Mouse (Mus musculus): Measurements from ENCODE around the gene Mrps15. TPM values are rescaled to one million over a fixed set of nuclear protein-coding genes. Genes with fewer than 3 reads are reported as not detected.

Gene Mrps15
- polyA plus RNA-seq, 1 experiment from 2014 or later, result 166 TPM

GRCm38 (mm10) chr4:126051617-126052016, 4.9 kb downstream of the Mrps15 start:
- no peaks in the 10 kb centered on the region for H3K9me3 ChIP-seq
- ATAC-seq, result no peak
- peaks cover 17% of the 10 kb centered on the region for H3K36me3 ChIP-seq
- WGBS, result 86% methylated on average over 7 of the region's 7 CpGs
- no peak overlapping the region for H3K9ac ChIP-seq
- H3K27me3 ChIP-seq (replicated peaks), result no peaks in the 10 kb centered on the region
- H3K4me1 ChIP-seq (replicated peaks), result 0 out of 2 replicates have a peak, but pooled peaks cover 3% of the 10 kb centered on the region
- no peak overlapping the region for H3K27ac ChIP-seq
- H3K4me2 ChIP-seq (replicated peaks), result no peak overlapping the region
- no peak overlapping the region for H3K4me3 ChIP-seq (replicated peaks)

- Histone ChIP-seq H3K4me1 (replicated peaks) (0 out of 2 replicates have a peak, but pooled peaks cover 8% of the 10 kb centered on the region), H3K9ac (peak overlapping the region; percentile 51), H3K4me3 (replicated peaks) (peak overlapping the region; percentile 65), H3K4me2 (replicated peaks) (peak overlapping the region; percentile 84), H3K36me3 (peaks cover 12% of the 10 kb centered on the region), H3K27me3 (replicated peaks) (no peaks in the 10 kb centered on the region), H3K9me3 (no peaks in the 10 kb centered on the region), H3K27ac (peak overlapping the region; percentile 37; the same call in 1 of the 2 replicates)
- 12% methylated on average over 19 of the region's 19 CpGs for WGBS
- peak; percentile 50; the same call in 1 of the 2 replicates for ATAC-seq
Observed at GRCm38 (mm10) chr4:126057207-126058133, 10.7 kb downstream of the Mrps15 start.

GRCm38 (mm10) chr4:126058134-126058996, 11.6 kb downstream of the Mrps15 start, which contains the start of gene Oscp1:
Gene Oscp1, plus strand, starts transcription at chr4:126058565.
- H3K4me1 ChIP-seq (replicated peaks), result 0 out of 2 replicates have a peak, but pooled peaks cover 8% of the 10 kb centered on the region
- peak; percentile 99 for ATAC-seq

GRCm38 (mm10) chr4:126058997-126059362, 12.3 kb downstream of the Mrps15 start:
- ATAC-seq, result no peak
- WGBS, result 44% methylated on average over 9 of the region's 9 CpGs
- Histone ChIP-seq H3K4me3 (replicated peaks) (peak overlapping the region; percentile 65), H3K9ac (peak overlapping the region; percentile 35), H3K36me3 (peaks cover 10% of the 10 kb centered on the region), H3K9me3 (no peaks in the 10 kb centered on the region), H3K27ac (no peak overlapping the region), H3K4me1 (replicated peaks) (0 out of 2 replicates have a peak, but pooled peaks cover 8% of the 10 kb centered on the region), H3K4me2 (replicated peaks) (peak overlapping the region; percentile 84), H3K27me3 (replicated peaks) (no peaks in the 10 kb centered on the region)

More at GRCm38 (mm10) chr4:126058134-126058996, 11.6 kb downstream of the Mrps15 start, which contains the start of gene Oscp1:
- under 1% methylated on average over 57 of the region's 57 CpGs for WGBS
- Histone ChIP-seq H3K27me3 (replicated peaks) (no peaks in the 10 kb centered on the region), H3K9me3 (no peaks in the 10 kb centered on the region), H3K4me2 (replicated peaks) (peak within 1 kb of the TSS; percentile 84), H3K36me3 (peaks cover 12% of the 10 kb centered on the region), H3K27ac (peak within 1 kb of the TSS; percentile 37; the same call in 1 of the 2 replicates), H3K9ac (peak within 1 kb of the TSS; percentile 51), H3K4me3 (replicated peaks) (peak within 1 kb of the TSS; percentile 65)

GRCm38 (mm10) chr4:126062856-126063255, 16.1 kb downstream of the Mrps15 start:
- Histone ChIP-seq H3K4me1 (replicated peaks) (0 out of 2 replicates have a peak, but pooled peaks cover 2% of the 10 kb centered on the region), H3K36me3 (no peaks in the 10 kb centered on the region), H3K9ac (no peak overlapping the region), H3K4me3 (replicated peaks) (no peak overlapping the region), H3K27me3 (replicated peaks) (no peaks in the 10 kb centered on the region), H3K9me3 (no peaks in the 10 kb centered on the region), H3K27ac (no peak overlapping the region), H3K4me2 (replicated peaks) (no peak overlapping the region)
- 32% methylated on average over 1 of the region's 1 CpGs for WGBS
- no peak for ATAC-seq

GRCm38 (mm10) chr4:126065241-126065640, 18.5 kb downstream of the Mrps15 start:
- Histone ChIP-seq H3K9ac (no peak overlapping the region), H3K27ac (no peak overlapping the region), H3K4me3 (replicated peaks) (no peak overlapping the region), H3K9me3 (no peaks in the 10 kb centered on the region), H3K27me3 (replicated peaks) (no peaks in the 10 kb centered on the region), H3K4me2 (replicated peaks) (no peak overlapping the region), H3K36me3 (no peaks in the 10 kb centered on the region), H3K4me1 (replicated peaks) (no peaks in the 10 kb centered on the region)
- 83% methylated on average over 7 of the region's 7 CpGs for WGBS
- ATAC-seq, result no peak

- Histone ChIP-seq H3K36me3 (no peaks in the 10 kb centered on the region), H3K9ac (no peak overlapping the region), H3K4me2 (replicated peaks) (no peak overlapping the region), H3K4me1 (replicated peaks) (no peaks in the 10 kb centered on the region), H3K4me3 (replicated peaks) (no peak overlapping the region), H3K27ac (no peak overlapping the region), H3K27me3 (replicated peaks) (no peaks in the 10 kb centered on the region), H3K9me3 (no peaks in the 10 kb centered on the region)
- 69% methylated on average over 15 of the region's 15 CpGs for WGBS
- ATAC-seq, result no peak
Observed at GRCm38 (mm10) chr4:126067401-126068077, 20.8 kb downstream of the Mrps15 start.

GRCm38 (mm10) chr4:126068842-126069241, 22.1 kb downstream of the Mrps15 start:
- H3K27ac ChIP-seq, result no peak overlapping the region
- WGBS, result 84% methylated on average over 6 of the region's 6 CpGs
- ATAC-seq, result no peak
- H3K4me1 ChIP-seq (replicated peaks), result no peaks in the 10 kb centered on the region
- no peaks in the 10 kb centered on the region for H3K27me3 ChIP-seq (replicated peaks)
- no peak overlapping the region for H3K4me3 ChIP-seq (replicated peaks)
- no peak overlapping the region for H3K4me2 ChIP-seq (replicated peaks)
- no peaks in the 10 kb centered on the region for H3K36me3 ChIP-seq
- H3K9me3 ChIP-seq, result no peaks in the 10 kb centered on the region
- no peak overlapping the region for H3K9ac ChIP-seq

- Histone ChIP-seq H3K9me3 (no peaks in the 10 kb centered on the region), H3K9ac (no peak overlapping the region), H3K27ac (no peak overlapping the region), H3K4me3 (replicated peaks) (no peak overlapping the region), H3K4me2 (replicated peaks) (no peak overlapping the region), H3K27me3 (replicated peaks) (no peaks in the 10 kb centered on the region), H3K36me3 (no peaks in the 10 kb centered on the region), H3K4me1 (replicated peaks) (no peaks in the 10 kb centered on the region)
- no peak for ATAC-seq
- 68% methylated on average over 6 of the region's 6 CpGs for WGBS
Observed at GRCm38 (mm10) chr4:126077833-126078232, 31.1 kb downstream of the Mrps15 start.

- H3K4me1 ChIP-seq (replicated peaks), result no peaks in the 10 kb centered on the region
- WGBS, result 76% methylated on average over 4 of the region's 4 CpGs
- no peaks in the 10 kb centered on the region for H3K36me3 ChIP-seq
Observed at GRCm38 (mm10) chr4:126079266-126079665, 32.5 kb downstream of the Mrps15 start.

GRCm38 (mm10) chr4:126081601-126082000, 34.9 kb downstream of the Mrps15 start:
- ATAC-seq, result no peak
- Histone ChIP-seq H3K4me2 (replicated peaks) (no peak overlapping the region), H3K9ac (no peak overlapping the region), H3K27ac (no peak overlapping the region), H3K27me3 (replicated peaks) (no peaks in the 10 kb centered on the region), H3K36me3 (no peaks in the 10 kb centered on the region), H3K4me3 (replicated peaks) (no peak overlapping the region), H3K9me3 (no peaks in the 10 kb centered on the region), H3K4me1 (replicated peaks) (no peaks in the 10 kb centered on the region; the same call in 1 of the 2 replicates)
- WGBS, result 94% methylated on average over 1 of the region's 1 CpGs

More at GRCm38 (mm10) chr4:126079266-126079665, 32.5 kb downstream of the Mrps15 start:
- no peak overlapping the region for H3K4me3 ChIP-seq (replicated peaks)
- H3K27ac ChIP-seq, result no peak overlapping the region
- no peaks in the 10 kb centered on the region for H3K27me3 ChIP-seq (replicated peaks)
- H3K9ac ChIP-seq, result no peak overlapping the region
- H3K4me2 ChIP-seq (replicated peaks), result no peak overlapping the region
- no peak for ATAC-seq
- no peaks in the 10 kb centered on the region for H3K9me3 ChIP-seq

All from intestine, embryonic 15.5 days (tissue).